Mouse (Mus musculus) small intestine, adult 2 months (tissue): ENCODE data around the gene Ceacam2.
"Not testable (repeated sequence)": the region's sequence is repeated elsewhere in the genome, so short reads cannot be mapped to it uniquely, and the experiment has no call there.

Experiments
- CTCF ChIP-seq: fragments of 200-500 bp; IDR thresholded peaks from 2 replicates; pipeline ENCODE4 v1.5.1; 2012; ENCODE audit warnings: low read depth, mild to moderate bottlenecking, control low read depth, inconsistent platforms, low read length, moderate library complexity, mixed read lengths; ENCODE audit not compliant: insufficient replicate concordance, insufficient read length; ENCODE audit errors: extremely low read depth
- POLR2A ChIP-seq: fragments of 200-500 bp; IDR thresholded peaks from 2 replicates; pipeline ENCODE4 v1.6.1; 2012; ENCODE audit warnings: low read depth, mild to moderate bottlenecking, control low read depth, inconsistent platforms, low read length, moderate library complexity

- not testable (repeated sequence) for TF ChIP-seq POLR2A, CTCF
These were observed 50.3 kb downstream of the Ceacam2 start for GRCm38 (mm10) chr7:25489382-25489781.
